Mouse (Mus musculus) G1E-ER4 (cell line): ENCODE results near the gene B830017H08Rik. TPM values are rescaled to one million over a fixed set of nuclear protein-coding genes. Genes with fewer than 3 reads are reported as not detected.

Source experiments
- GATA1 ChIP-seq: IDR thresholded peaks from one replicate; pipeline ENCODE4 v1.8.0; 2012; ENCODE audit warnings: low read length, inconsistent platforms
- polyA plus RNA-seq: library from polyadenylated mRNA; stranded (reverse); fragments of >175 nt; gene quantifications from 2 replicates; pipeline ENCODE4 v1.2.3, GENCODE M21; 2012

The B830017H08Rik gene
- polyA plus RNA-seq, 1 experiment, result not detected

GRCm38 (mm10) chr16:17833681-17834399, 919 bp downstream of the B830017H08Rik start:
- TF ChIP-seq GATA1, result no peak

GRCm38 (mm10) chr16:17834543-17834942, 1.6 kb downstream of the B830017H08Rik start:
- TF ChIP-seq GATA1, result no peak

- no peak for TF ChIP-seq GATA1
Measured at GRCm38 (mm10) chr16:17835481-17835880, 2.6 kb downstream of the B830017H08Rik start.

GRCm38 (mm10) chr16:17838051-17838450, 5.1 kb downstream of the B830017H08Rik start, which contains the start of gene Car15:
TSS of gene Car15 (minus strand) at chr16:17838364.
- TF ChIP-seq GATA1, result no peak

- TF ChIP-seq GATA1, result no peak
Measured at GRCm38 (mm10) chr16:17839976-17840375, 7.1 kb downstream of the B830017H08Rik start.

DNA sequence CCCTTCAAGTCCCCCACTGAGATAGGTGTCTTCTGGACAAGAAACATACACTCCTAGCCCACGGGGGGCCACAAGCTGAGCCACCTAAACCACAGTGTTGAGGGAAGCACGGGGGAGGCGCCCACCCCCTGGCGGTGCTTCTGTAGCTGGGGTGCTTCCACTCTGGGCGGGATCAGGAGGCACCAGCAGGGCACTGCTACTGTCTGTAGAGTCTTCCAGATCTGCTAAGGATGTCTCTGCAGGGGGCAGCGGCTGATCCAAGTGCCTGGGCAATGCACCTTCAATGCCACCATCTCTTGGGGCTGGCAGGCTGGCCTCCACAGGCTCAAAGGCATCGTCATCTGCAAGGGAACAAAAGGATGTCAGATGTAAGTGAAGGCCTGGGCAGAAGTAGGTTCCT, 9.5 kb downstream of the B830017H08Rik start:
- TF ChIP-seq GATA1, result no peak

DNA sequence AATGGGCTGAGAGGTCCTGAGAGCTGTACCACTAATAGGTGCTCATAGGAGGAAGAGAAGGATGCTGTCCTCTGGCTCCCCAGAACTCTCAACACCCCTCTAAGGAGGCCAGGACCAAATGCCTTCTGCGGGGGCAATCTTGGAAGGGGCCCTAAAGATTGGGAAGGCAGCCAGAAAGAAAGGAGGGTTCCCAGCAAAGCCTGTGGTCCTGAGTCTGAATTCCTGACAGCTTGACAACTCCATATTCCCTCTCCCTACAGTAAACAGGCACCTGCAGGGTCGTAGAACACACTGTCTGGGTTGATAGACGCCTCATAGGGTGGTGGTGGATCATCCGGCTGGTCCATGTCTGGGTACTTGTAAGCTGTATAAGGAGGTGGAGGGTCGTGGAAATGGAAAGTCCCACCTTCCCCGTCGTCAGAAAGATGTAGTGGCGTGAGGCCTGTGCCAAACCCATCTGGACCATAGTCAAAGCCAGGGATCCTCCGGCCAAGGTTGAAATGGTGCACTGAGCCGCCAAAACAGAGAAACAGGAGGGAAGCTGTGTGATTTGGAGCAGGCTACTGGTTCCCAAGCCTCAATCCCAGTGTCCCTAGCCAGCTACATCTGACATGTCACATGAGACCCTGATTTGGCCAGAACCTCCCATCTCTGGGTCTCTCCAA, 10.9 kb downstream of the B830017H08Rik start:
- TF ChIP-seq GATA1, result no peak

GRCm38 (mm10) chr16:17848431-17848830, 15.5 kb downstream of the B830017H08Rik start:
- no peak for TF ChIP-seq GATA1

DNA sequence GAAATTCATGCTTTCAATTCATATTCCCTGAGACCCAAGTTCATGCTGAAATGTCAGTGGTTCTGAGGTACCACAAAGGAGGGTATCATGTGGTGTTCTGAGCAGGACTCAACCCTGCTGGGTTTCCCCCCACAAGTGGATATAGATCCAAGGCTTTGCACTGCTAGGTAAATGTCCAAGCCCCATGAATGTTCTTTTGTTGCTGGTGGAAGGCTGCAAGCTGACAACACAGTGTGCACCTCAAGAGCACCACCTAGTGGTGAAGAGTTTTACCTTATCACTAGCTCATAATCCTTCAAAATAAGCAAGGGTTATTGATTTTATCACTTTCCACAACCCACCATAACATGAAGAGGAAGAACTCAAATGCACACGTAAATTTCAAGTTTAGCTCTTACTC, 16.0 kb downstream of the B830017H08Rik start:
- no peak for TF ChIP-seq GATA1

GRCm38 (mm10) chr16:17849486-17849885, 16.6 kb downstream of the B830017H08Rik start:
- no peak for TF ChIP-seq GATA1

- TF ChIP-seq GATA1, result no peak
Measured at GRCm38 (mm10) chr16:17851331-17851730, 18.4 kb downstream of the B830017H08Rik start.

DNA sequence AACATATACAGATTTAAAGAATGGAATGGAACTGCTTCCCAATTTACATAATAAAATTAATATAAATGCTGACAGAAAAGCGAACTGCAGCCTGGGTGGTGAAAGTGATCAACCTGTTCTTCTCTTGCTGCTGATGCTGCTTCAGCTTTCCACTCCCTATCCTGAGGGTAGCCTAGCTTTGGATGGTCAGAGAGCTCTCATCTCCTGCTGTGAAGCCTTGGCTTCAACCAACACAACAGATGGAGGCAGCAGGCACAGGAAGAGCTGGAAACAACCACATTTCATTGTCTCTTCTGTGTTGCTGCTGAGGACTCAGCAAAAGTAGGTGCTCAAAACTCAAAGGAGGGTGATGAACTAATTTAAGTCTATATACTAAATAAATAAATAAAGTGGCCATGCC, 18.9 kb downstream of the B830017H08Rik start:
- TF ChIP-seq GATA1, result no peak

DNA sequence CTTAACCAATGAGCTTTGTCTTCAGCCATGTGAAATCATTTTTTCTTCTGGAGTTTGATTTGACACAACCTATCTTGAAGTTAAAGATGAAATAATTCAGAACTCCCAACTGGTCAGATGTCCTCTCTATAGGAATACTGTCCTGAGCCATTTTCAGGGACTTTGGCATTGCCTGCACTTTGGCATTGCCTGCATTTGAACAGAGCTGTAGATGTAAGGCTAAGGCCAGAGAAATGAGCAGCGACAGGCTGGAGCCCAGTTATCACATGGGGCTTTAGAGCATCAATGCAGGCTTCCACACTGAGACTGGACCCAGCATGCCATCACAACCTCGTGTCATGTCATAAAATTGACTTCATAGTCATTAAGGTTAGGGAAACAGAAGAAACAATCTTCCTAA, 20.3 kb downstream of the B830017H08Rik start:
- no peak for TF ChIP-seq GATA1

GRCm38 (mm10) chr16:17857157-17857556, 24.2 kb downstream of the B830017H08Rik start:
- no peak for TF ChIP-seq GATA1

- no peak for TF ChIP-seq GATA1
Measured at GRCm38 (mm10) chr16:17858592-17858991, 25.7 kb downstream of the B830017H08Rik start.

DNA sequence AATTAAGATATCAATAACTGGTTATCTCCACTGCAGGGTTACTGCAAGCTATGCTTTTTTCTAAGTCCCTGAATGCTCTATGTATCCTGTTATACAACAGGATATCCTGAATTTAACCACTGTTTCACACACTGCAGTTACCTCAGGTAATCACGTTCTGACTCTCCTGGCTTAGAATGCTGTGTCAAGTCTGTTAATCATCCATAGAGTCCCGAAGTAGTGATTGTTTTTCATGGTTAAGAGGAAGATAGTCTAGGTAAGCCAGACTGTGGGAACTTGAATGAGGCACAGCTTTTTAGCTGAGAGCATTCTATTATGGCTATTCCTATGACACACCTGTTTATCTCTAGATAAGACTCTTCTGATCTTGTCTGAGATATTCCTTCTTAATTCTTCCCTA, 32.4 kb downstream of the B830017H08Rik start:
- TF ChIP-seq GATA1, result no peak

DNA sequence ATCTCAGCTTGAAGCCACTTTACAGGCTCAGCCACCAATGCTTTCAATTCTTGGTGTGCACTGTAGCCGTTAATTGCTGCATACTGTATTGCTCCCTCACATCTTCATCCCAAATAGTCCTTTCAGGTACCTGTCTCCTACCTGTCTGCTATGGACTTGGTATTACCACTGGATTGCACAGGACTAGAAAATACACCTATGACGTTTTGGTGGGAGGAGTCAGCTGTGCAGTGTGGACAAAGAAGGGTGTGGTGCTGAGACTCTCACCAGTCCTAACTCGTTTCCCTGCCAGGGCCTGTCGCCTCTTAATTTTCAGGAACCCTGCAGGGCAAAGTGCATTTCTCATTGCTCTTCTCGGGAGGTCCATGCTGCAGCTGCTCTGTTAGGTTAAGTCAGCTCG, 32.8 kb downstream of the B830017H08Rik start:
- no peak for TF ChIP-seq GATA1
